Mouse (Mus musculus) kidney, postnatal 0 days (tissue): Measurements from ENCODE around the gene Zfp592. TPM values are rescaled to one million over a fixed set of nuclear protein-coding genes. Genes with fewer than 3 reads are reported as not detected.

Source experiments
- ATAC-seq: fragments of 200-750 bp; cut with Nextera tagmentation; replicated peaks from 2 replicates; pipeline ENCODE4 v1.8.0; 2017; ENCODE audit warnings: low read depth, moderate number of reproducible peaks, moderate TSS enrichment, moderate library complexity; ENCODE audit not compliant: low FRiP score
- DNase-seq: peaks from one replicate; pipeline ENCODE4 v3.0.0-alpha.2; 2016; ENCODE audit warnings: low spot score
- H3K27ac ChIP-seq: fragments of 300-500 bp; sonication (generic); 2 replicates; pipeline ENCODE4 v1.5.1; 2014; ENCODE audit warnings: mild to moderate bottlenecking
- H3K27me3 ChIP-seq: fragments of 300-500 bp; sonication (generic); 2 replicates; pipeline ENCODE4 v1.6.1; 2014; ENCODE audit warnings: low read length, mixed read lengths; ENCODE audit not compliant: insufficient read depth
- H3K36me3 ChIP-seq: fragments of 300-500 bp; sonication (generic); 2 replicates; pipeline ENCODE4 v1.6.1; 2014; ENCODE audit warnings: low read length, mixed read lengths; ENCODE audit not compliant: insufficient read depth
- H3K4me1 ChIP-seq: fragments of 300-500 bp; sonication (generic); replicated peaks from 2 replicates; pipeline ENCODE4 v1.6.1; 2014; ENCODE audit warnings: antibody characterized with exemption, low read length, mixed read lengths; ENCODE audit not compliant: insufficient read depth
- H3K4me2 ChIP-seq: fragments of 300-500 bp; sonication (generic); 2 replicates; pipeline ENCODE4 v1.6.1; 2014; ENCODE audit warnings: mild to moderate bottlenecking, low read length, moderate library complexity, mixed read lengths
- H3K4me3 ChIP-seq: fragments of 300-500 bp; sonication (generic); replicated peaks from 2 replicates; pipeline ENCODE4 v1.5.1; 2014; ENCODE audit warnings: low read depth, low read length
- H3K9ac ChIP-seq: fragments of 300-500 bp; sonication (generic); 2 replicates; pipeline ENCODE4 v1.6.1; 2014; ENCODE audit warnings: low read depth, low read length
- H3K9me3 ChIP-seq: fragments of 300-500 bp; sonication (generic); replicated peaks from 2 replicates; pipeline ENCODE4 v1.6.1; 2016; ENCODE audit warnings: low read length, inconsistent platforms, mixed read lengths
- CTCF ChIP-seq: IDR thresholded peaks from 2 replicates; pipeline ENCODE4 v1.5.1; 2016; ENCODE audit warnings: antibody characterized with exemption, low read depth, mild to moderate bottlenecking, moderate library complexity
- WGBS: fragments of 180-500 bp; shearing (Covaris S2); extraction: QIAGEN DNeasy Blood & Tissue Kit; methylation state at CpG from one replicate; pipeline ENCODE4 v1.1.7; 2014; 5-methylcytosine and 5-hydroxymethylcytosine counted together
- polyA plus RNA-seq: library from polyadenylated mRNA; unstranded; fragments of >200 nt; fragmentation: Nextera tagmentation; extraction: Ambion mirVana; gene quantifications from 2 replicates; pipeline ENCODE4 v1.2.1, GENCODE M21; 2015

Zfp592 gene
- polyA plus RNA-seq, 1 experiment from 2014 or later, result 9.7 TPM

DNA sequence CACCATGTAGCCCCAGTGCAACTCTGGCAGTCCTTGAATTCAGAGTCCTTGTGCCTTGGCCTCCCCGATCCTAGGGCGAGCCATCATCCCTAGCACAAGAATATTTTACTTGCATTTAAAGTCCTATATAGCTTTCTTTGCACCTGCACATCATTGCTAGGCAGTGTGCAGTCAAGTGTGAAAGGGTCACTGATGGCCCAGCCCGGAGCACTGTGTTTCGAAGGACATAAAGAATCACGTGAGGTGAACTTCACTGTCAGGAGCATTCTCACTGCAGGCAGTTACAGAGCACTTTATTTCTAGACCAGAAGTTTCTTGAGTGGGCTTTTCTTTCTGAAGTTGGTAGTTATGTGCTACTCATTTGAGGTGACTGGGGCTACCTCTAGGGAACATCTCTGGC is 8.4 kb downstream of the Zfp592 start:
- Histone ChIP-seq H3K27ac (no peak overlapping the region), H3K4me2 (no peak overlapping the region), H3K36me3 (no peaks in the 10 kb centered on the region), H3K9ac (no peak overlapping the region), H3K9me3 (no peaks in the 10 kb centered on the region), H3K4me3 (no peak overlapping the region), H3K4me1 (peaks cover 3% of the 10 kb centered on the region), H3K27me3 (no peaks in the 10 kb centered on the region)
- TF ChIP-seq CTCF, result no peak
- WGBS, result 40% methylated on average over 5 of the region's 5 CpGs
- no peak for ATAC-seq
- DNase-seq, result no peak

GRCm38 (mm10) chr7:81004556-81005079 is 11.1 kb downstream of the Zfp592 start:
- TF ChIP-seq CTCF, result no peak
- H3K27me3 ChIP-seq, result no peaks in the 10 kb centered on the region
- DNase-seq (no peak), ATAC-seq (no peak)
- H3K4me1 ChIP-seq, result peaks cover 3% of the 10 kb centered on the region
- no peak overlapping the region for H3K27ac ChIP-seq
- H3K4me3 ChIP-seq, result no peak overlapping the region
- no peak overlapping the region for H3K9ac ChIP-seq
- H3K36me3 ChIP-seq, result no peaks in the 10 kb centered on the region
- 48% methylated on average over 3 of the region's 3 CpGs for WGBS
- H3K4me2 ChIP-seq, result no peak overlapping the region
- no peaks in the 10 kb centered on the region for H3K9me3 ChIP-seq

GRCm38 (mm10) chr7:81005969-81006368 is 12.5 kb downstream of the Zfp592 start:
- Histone ChIP-seq H3K9ac (no peak overlapping the region), H3K27me3 (no peaks in the 10 kb centered on the region), H3K9me3 (no peaks in the 10 kb centered on the region), H3K4me2 (no peak overlapping the region), H3K27ac (no peak overlapping the region), H3K4me3 (no peak overlapping the region), H3K4me1 (peaks cover 3% of the 10 kb centered on the region; the same call in 1 of the 2 replicates), H3K36me3 (no peaks in the 10 kb centered on the region)
- no peak for ATAC-seq
- DNase-seq, result no peak
- no peak for TF ChIP-seq CTCF
- 46% methylated on average over 1 of the region's 1 CpGs for WGBS

GRCm38 (mm10) chr7:81008285-81008684 is 14.8 kb downstream of the Zfp592 start:
- Histone ChIP-seq H3K4me3 (no peak overlapping the region), H3K36me3 (no peaks in the 10 kb centered on the region), H3K4me2 (no peak overlapping the region), H3K9me3 (no peaks in the 10 kb centered on the region), H3K27me3 (no peaks in the 10 kb centered on the region), H3K4me1 (0 out of 2 replicates have a peak, but pooled peaks cover 3% of the 10 kb centered on the region), H3K27ac (no peak overlapping the region), H3K9ac (no peak overlapping the region)
- WGBS, result 78% methylated on average over 3 of the region's 3 CpGs
- no peak for TF ChIP-seq CTCF
- ATAC-seq (no peak), DNase-seq (no peak)

DNA sequence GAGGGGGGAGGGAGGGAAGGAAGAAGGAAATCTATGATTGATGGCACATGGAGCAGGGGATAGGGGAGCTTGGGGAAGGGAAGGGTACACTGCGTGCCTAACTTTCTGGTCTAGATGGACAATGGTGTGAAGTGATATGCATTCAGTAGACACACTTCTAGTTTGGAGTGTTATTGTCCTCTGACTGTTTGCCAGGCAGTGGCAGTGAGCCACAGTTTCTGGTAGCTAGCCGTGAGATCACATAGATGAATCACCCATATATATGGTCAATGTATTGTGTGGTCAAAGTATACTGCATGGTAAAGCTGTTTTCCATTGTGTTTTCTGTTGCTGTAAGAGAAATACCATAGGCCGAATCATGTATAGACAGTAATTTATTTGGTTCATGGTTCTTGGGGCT is 18.1 kb downstream of the Zfp592 start:
- no peak overlapping the region for H3K9ac ChIP-seq
- H3K27ac ChIP-seq, result no peak overlapping the region
- WGBS, result 89% methylated on average over 3 of the region's 3 CpGs
- H3K4me3 ChIP-seq, result no peak overlapping the region
- DNase-seq (no peak), ATAC-seq (no peak)
- no peaks in the 10 kb centered on the region for H3K4me1 ChIP-seq
- no peaks in the 10 kb centered on the region for H3K9me3 ChIP-seq
- H3K27me3 ChIP-seq, result no peaks in the 10 kb centered on the region
- TF ChIP-seq CTCF, result no peak
- no peaks in the 10 kb centered on the region for H3K36me3 ChIP-seq
- H3K4me2 ChIP-seq, result no peak overlapping the region

DNA sequence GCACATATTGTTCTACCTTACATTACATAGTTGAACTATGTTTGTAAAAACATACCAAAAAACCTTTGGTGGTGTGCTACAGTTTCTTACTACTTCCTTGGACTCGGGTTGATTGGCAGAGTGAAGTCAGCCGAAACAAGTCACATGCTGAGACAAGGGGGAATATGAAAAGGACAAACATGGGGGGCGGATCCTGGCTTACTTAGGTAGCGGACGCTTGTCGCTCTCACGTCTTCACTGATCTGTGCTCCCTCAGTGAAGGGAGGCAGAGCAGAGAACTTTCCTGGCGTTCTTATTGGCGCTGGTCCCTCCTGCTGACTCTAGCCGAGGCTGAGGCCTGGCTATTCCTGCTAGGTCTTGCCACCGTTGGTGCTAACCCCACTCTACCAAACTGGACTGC is 26.8 kb downstream of the Zfp592 start:
- TF ChIP-seq CTCF, result no peak
- DNase-seq (no peak), ATAC-seq (no peak)
- Histone ChIP-seq H3K9ac (no peak overlapping the region), H3K36me3 (peaks cover 20% of the 10 kb centered on the region), H3K27me3 (no peaks in the 10 kb centered on the region), H3K9me3 (no peaks in the 10 kb centered on the region), H3K4me1 (no peaks in the 10 kb centered on the region), H3K4me2 (no peak overlapping the region), H3K4me3 (no peak overlapping the region), H3K27ac (no peak overlapping the region)
- 77% methylated on average over 11 of the region's 11 CpGs for WGBS

GRCm38 (mm10) chr7:81022731-81023130 is 29.2 kb downstream of the Zfp592 start:
- H3K36me3 ChIP-seq, result peaks cover 33% of the 10 kb centered on the region
- H3K9ac ChIP-seq, result no peak overlapping the region
- no peak overlapping the region for H3K27ac ChIP-seq
- no peak for DNase-seq
- H3K4me3 ChIP-seq, result no peak overlapping the region
- ATAC-seq, result no peak
- no peak for TF ChIP-seq CTCF
- no peak overlapping the region for H3K4me2 ChIP-seq
- no peaks in the 10 kb centered on the region for H3K4me1 ChIP-seq
- H3K9me3 ChIP-seq, result no peaks in the 10 kb centered on the region
- no peaks in the 10 kb centered on the region for H3K27me3 ChIP-seq
